8 mouse cellular contexts compared by ENCODE assay signal in genomic region chr7:127472060-127472459, GRCm38 (mm10). TPM values are rescaled to one million over a fixed set of nuclear protein-coding genes. Genes with fewer than 3 reads are reported as not detected.
DNase-seq lines count a peak whose midpoint lies in the region; ATAC-seq and TF ChIP-seq lines count a peak whose summit lies in the region.

No protein-coding gene starts in this region.

- H3K4me1 ChIP-seq in kidney, embryonic 14.5 days (ENCODE audit: control insufficient read depth, insufficient read depth, low read length), result peaks cover 11% of the 10 kb centered on the region
- H3K4me1 ChIP-seq in forebrain, postnatal 0 days (ENCODE audit: insufficient read depth), result peaks cover 14% of the 10 kb centered on the region
- H3K4me1 ChIP-seq in midbrain, embryonic 11.5 days (ENCODE audit: control insufficient read depth, insufficient read depth, low read length), result peaks cover 8% of the 10 kb centered on the region

- peaks cover 40% of the 10 kb centered on the region for H3K36me3 ChIP-seq in kidney, embryonic 14.5 days (ENCODE audit: control insufficient read depth, insufficient read depth, low read length)
- H3K36me3 ChIP-seq in forebrain, postnatal 0 days (ENCODE audit: insufficient read depth), result peaks cover 32% of the 10 kb centered on the region
- peaks cover 26% of the 10 kb centered on the region for H3K36me3 ChIP-seq in midbrain, embryonic 11.5 days (ENCODE audit: control insufficient read depth, insufficient read depth, low read length)

- under 1% methylated on average over 7 of the region's 7 CpGs for WGBS in kidney, embryonic 14.5 days
- 2% methylated on average over 7 of the region's 7 CpGs for WGBS in forebrain, postnatal 0 days
- 2% methylated on average over 7 of the region's 7 CpGs for WGBS in midbrain, embryonic 11.5 days

- no peaks in the 10 kb centered on the region for H3K9me3 ChIP-seq in kidney, embryonic 14.5 days (ENCODE audit: control insufficient read depth, low read length)
- H3K9me3 ChIP-seq in forebrain, postnatal 0 days (ENCODE audit: low read length), result no peaks in the 10 kb centered on the region
- H3K9me3 ChIP-seq in midbrain, embryonic 11.5 days (ENCODE audit: control insufficient read depth, low read length), result no peaks in the 10 kb centered on the region

- ATAC-seq in kidney, embryonic 14.5 days (ENCODE audit: low FRiP score, low TSS enrichment), result 0 out of 2 replicates have a peak, but pooled peaks have one; percentile 3
- no peak for ATAC-seq in forebrain, postnatal 0 days
- no peak for ATAC-seq in midbrain, embryonic 11.5 days (ENCODE audit: low FRiP score)

- H3K4me3 ChIP-seq in kidney, embryonic 14.5 days (ENCODE audit: low read length), result peak overlapping the region; percentile 90
- H3K4me3 ChIP-seq in forebrain, postnatal 0 days (ENCODE audit: low read depth, low read length), result peak overlapping the region; percentile 65
- H3K4me3 ChIP-seq in midbrain, embryonic 11.5 days (ENCODE audit: low read depth, low read length), result peak overlapping the region; percentile 72

- H3K27me3 ChIP-seq in kidney, embryonic 14.5 days (ENCODE audit: control insufficient read depth, insufficient read depth, low read length), result no peaks in the 10 kb centered on the region
- H3K27me3 ChIP-seq in forebrain, postnatal 0 days (ENCODE audit: insufficient read depth, low read length), result no peaks in the 10 kb centered on the region
- H3K27me3 ChIP-seq in midbrain, embryonic 11.5 days (ENCODE audit: control insufficient read depth, insufficient read depth, low read length), result no peaks in the 10 kb centered on the region

- H3K27ac ChIP-seq in kidney, embryonic 14.5 days (ENCODE audit: low read depth, low read length), result peak overlapping the region; percentile 99
- peak overlapping the region; percentile 97 for H3K27ac ChIP-seq in forebrain, postnatal 0 days (ENCODE audit: low read depth, low read length)
- peak overlapping the region; percentile 87 for H3K27ac ChIP-seq in midbrain, embryonic 11.5 days (ENCODE audit: low read depth, low read length)

- H3K4me2 ChIP-seq in kidney, embryonic 14.5 days (replicated peaks; ENCODE audit: low read depth, low read length), result peak overlapping the region; percentile 83
- H3K4me2 ChIP-seq in forebrain, postnatal 0 days (ENCODE audit: low read depth), result peak overlapping the region; percentile 67
- peak overlapping the region; percentile 88 for H3K4me2 ChIP-seq in midbrain, embryonic 11.5 days

- peak overlapping the region; percentile 91 for H3K9ac ChIP-seq in kidney, embryonic 14.5 days (ENCODE audit: low read depth, low read length)
- H3K9ac ChIP-seq in forebrain, postnatal 0 days, result peak overlapping the region; percentile 82
- H3K9ac ChIP-seq in midbrain, embryonic 11.5 days (ENCODE audit: low read length), result peak overlapping the region; percentile 82

- no peak for DNase-seq in kidney, adult 11 months
- peak; percentile 25 for DNase-seq in ZHBTc4 (ENCODE audit: low read depth, low spot score)
- peak; percentile 40 for DNase-seq in forebrain, postnatal 0 days
- peak; percentile 92 for DNase-seq in midbrain, embryonic 11.5 days (ENCODE audit: low spot score, missing footprints)
- DNase-seq in ovary, postnatal 36 days (ENCODE audit: low spot score), result no peak
- no peak for DNase-seq in adrenal gland, postnatal 36 days
- DNase-seq in gastrocnemius, adult 18-20 months (ENCODE audit: low spot score), result no peak

- no peak for TF ChIP-seq CTCF in forebrain, postnatal 0 days (IDR thresholded peaks at IDR 0.05; ENCODE audit: low read depth)

RNA-seq across cellular contexts. Expression of gene Fbrs, which starts 6.9 kb away (rescaled TPM):
- polyA plus RNA-seq in kidney, embryonic 14.5 days (2014; fragmentation: Nextera tagmentation; extraction: Ambion mirVana), result 16.1 and 16.7 TPM in 2 replicates
- total RNA-seq in forebrain, postnatal 0 days (2014; rRNA removed), result 23.7 and 31.9 TPM in 2 replicates
- 6.6 and 10.6 TPM in 2 replicates for polyA plus RNA-seq in forebrain, postnatal 0 days (2015; fragmentation: Nextera tagmentation; extraction: Ambion mirVana)
- 9.8 and 10.7 TPM in 2 replicates for polyA plus RNA-seq in midbrain, embryonic 11.5 days (2014; fragmentation: Nextera tagmentation; extraction: Ambion mirVana)
- total RNA-seq in adrenal gland, postnatal 36 days (2021), result 10 to 100 TPM; 56.5 to 66.7 TPM
- total RNA-seq in gastrocnemius, adult 18-20 months (2021), result 10 to 100 TPM; 25.2 to 26.6 TPM

RNA-seq across cellular contexts. Expression of gene Prr14, which starts 12.6 kb away (rescaled TPM):
- 40.9 and 48.4 TPM in 2 replicates for polyA plus RNA-seq in kidney, embryonic 14.5 days (2014; fragmentation: Nextera tagmentation; extraction: Ambion mirVana)
- 29.0 and 36.1 TPM in 2 replicates for total RNA-seq in forebrain, postnatal 0 days (2014; rRNA removed)
- polyA plus RNA-seq in forebrain, postnatal 0 days (2015; fragmentation: Nextera tagmentation; extraction: Ambion mirVana), result 27.4 and 27.9 TPM in 2 replicates
- polyA plus RNA-seq in midbrain, embryonic 11.5 days (2014; fragmentation: Nextera tagmentation; extraction: Ambion mirVana), result 70.3 and 72.4 TPM in 2 replicates
- 10 to 100 TPM; 44.3 to 48.3 TPM for total RNA-seq in adrenal gland, postnatal 36 days (2021)
- 10 to 100 TPM; 16.5 to 19.4 TPM for total RNA-seq in gastrocnemius, adult 18-20 months (2021)

RNA-seq across cellular contexts. Expression of gene Zfp689, which starts 23.1 kb away (rescaled TPM):
- 6.4 and 10.8 TPM in 2 replicates for polyA plus RNA-seq in kidney, embryonic 14.5 days (2014; fragmentation: Nextera tagmentation; extraction: Ambion mirVana)
- total RNA-seq in forebrain, postnatal 0 days (2014; rRNA removed), result 10.0 and 11.5 TPM in 2 replicates
- 6.7 and 9.0 TPM in 2 replicates for polyA plus RNA-seq in forebrain, postnatal 0 days (2015; fragmentation: Nextera tagmentation; extraction: Ambion mirVana)
- polyA plus RNA-seq in midbrain, embryonic 11.5 days (2014; fragmentation: Nextera tagmentation; extraction: Ambion mirVana), result 12.6 and 15.0 TPM in 2 replicates
- 1 to 10 TPM; 3.8 to 4.4 TPM for total RNA-seq in adrenal gland, postnatal 36 days (2021)
- under 1 TPM; 0.76 to 0.82 TPM for total RNA-seq in gastrocnemius, adult 18-20 months (2021)

RNA-seq across cellular contexts. Expression of gene Srcap, which starts 39.7 kb away (rescaled TPM):
- polyA plus RNA-seq in kidney, embryonic 14.5 days (2014; fragmentation: Nextera tagmentation; extraction: Ambion mirVana), result 43.0 and 82.3 TPM in 2 replicates
- total RNA-seq in forebrain, postnatal 0 days (2014; rRNA removed), result 29.3 and 39.9 TPM in 2 replicates
- polyA plus RNA-seq in forebrain, postnatal 0 days (2015; fragmentation: Nextera tagmentation; extraction: Ambion mirVana), result 12.6 and 23.7 TPM in 2 replicates
- 49.6 and 52.1 TPM in 2 replicates for polyA plus RNA-seq in midbrain, embryonic 11.5 days (2014; fragmentation: Nextera tagmentation; extraction: Ambion mirVana)
- total RNA-seq in adrenal gland, postnatal 36 days (2021), result 10 to 100 TPM; 83.6 to 95.9 TPM
- total RNA-seq in gastrocnemius, adult 18-20 months (2021), result 10 to 100 TPM; 46.5 to 46.6 TPM

RNA-seq across cellular contexts. Expression of gene Gm42715, which starts 47.3 kb away (rescaled TPM):
- polyA plus RNA-seq in kidney, embryonic 14.5 days (2014; fragmentation: Nextera tagmentation; extraction: Ambion mirVana), result 25.1 and 25.4 TPM in 2 replicates
- 18.1 and 28.3 TPM in 2 replicates for total RNA-seq in forebrain, postnatal 0 days (2014; rRNA removed)
- polyA plus RNA-seq in forebrain, postnatal 0 days (2015; fragmentation: Nextera tagmentation; extraction: Ambion mirVana), result 6.1 and 10.3 TPM in 2 replicates
- 19.2 and 20.2 TPM in 2 replicates for polyA plus RNA-seq in midbrain, embryonic 11.5 days (2014; fragmentation: Nextera tagmentation; extraction: Ambion mirVana)
- total RNA-seq in adrenal gland, postnatal 36 days (2021), result 10 to 100 TPM; 19.6 to 20.2 TPM
- 1 to 10 TPM; 2.8 to 3.8 TPM for total RNA-seq in gastrocnemius, adult 18-20 months (2021)

Comparison
In these comparisons a context has a peak if more than half of its experiments do, and no peak if none do; other contexts are left out.
1. DNase-seq: peak in ZHBTc4 (single experiment), forebrain, postnatal 0 days (single experiment) and midbrain, embryonic 11.5 days (single experiment); none in kidney, adult 11 months (single experiment), ovary, postnatal 36 days (single experiment), adrenal gland, postnatal 36 days (0 of 2) and gastrocnemius, adult 18-20 months (single experiment).
2. Peak in every context shown above with its lines, with median percentiles within 50 percentile points of each other: H3K27ac ChIP-seq, H3K4me2 ChIP-seq, H3K4me3 ChIP-seq and H3K9ac ChIP-seq.